Mouse (Mus musculus): ENCODE data around the gene Tpt1. TPM values are rescaled to one million over a fixed set of nuclear protein-coding genes. Genes with fewer than 3 reads are reported as not detected.
"Not testable (repeated sequence)": the region's sequence is repeated elsewhere in the genome, so short reads cannot be mapped to it uniquely, and the experiment has no call there.

Tpt1 gene
- polyA plus RNA-seq, 1 experiment from 2014 or later, result 1,141 TPM

- no peaks in the 10 kb centered on the region for H3K4me1 ChIP-seq (ENCODE audit: control insufficient read depth, insufficient read depth, low read length)
- peak; percentile 84 for ATAC-seq (replicated peaks; ENCODE audit: insufficient number of reproducible peaks, low FRiP score, low TSS enrichment, low read depth)
- H3K9me3 ChIP-seq (replicated peaks; ENCODE audit: control insufficient read depth, low read length), result no peaks in the 10 kb centered on the region
- DNase-seq (ENCODE audit: low spot score), result peak; percentile 93
- H3K9ac ChIP-seq (replicated peaks; ENCODE audit: low read length), result peak overlapping the region; percentile 73
- H3K4me2 ChIP-seq (ENCODE audit: low read depth, low read length), result peak overlapping the region; percentile 72
- H3K4me3 ChIP-seq (ENCODE audit: low read depth, low read length), result peak overlapping the region; percentile 39
- WGBS, result under 1% methylated on average over 10 of the region's 10 CpGs
- H3K36me3 ChIP-seq (replicated peaks; ENCODE audit: control insufficient read depth, insufficient read depth, low read depth, low read length), result no peaks in the 10 kb centered on the region
- peak overlapping the region; percentile 87 for H3K27ac ChIP-seq (replicated peaks; ENCODE audit: low read depth, low read length)
- no peaks in the 10 kb centered on the region for H3K27me3 ChIP-seq (ENCODE audit: control insufficient read depth, insufficient read depth, low read length)
Observed at GRCm38 (mm10) chr14:75834251-75834738, 10.6 kb upstream of the Tpt1 start.

DNA sequence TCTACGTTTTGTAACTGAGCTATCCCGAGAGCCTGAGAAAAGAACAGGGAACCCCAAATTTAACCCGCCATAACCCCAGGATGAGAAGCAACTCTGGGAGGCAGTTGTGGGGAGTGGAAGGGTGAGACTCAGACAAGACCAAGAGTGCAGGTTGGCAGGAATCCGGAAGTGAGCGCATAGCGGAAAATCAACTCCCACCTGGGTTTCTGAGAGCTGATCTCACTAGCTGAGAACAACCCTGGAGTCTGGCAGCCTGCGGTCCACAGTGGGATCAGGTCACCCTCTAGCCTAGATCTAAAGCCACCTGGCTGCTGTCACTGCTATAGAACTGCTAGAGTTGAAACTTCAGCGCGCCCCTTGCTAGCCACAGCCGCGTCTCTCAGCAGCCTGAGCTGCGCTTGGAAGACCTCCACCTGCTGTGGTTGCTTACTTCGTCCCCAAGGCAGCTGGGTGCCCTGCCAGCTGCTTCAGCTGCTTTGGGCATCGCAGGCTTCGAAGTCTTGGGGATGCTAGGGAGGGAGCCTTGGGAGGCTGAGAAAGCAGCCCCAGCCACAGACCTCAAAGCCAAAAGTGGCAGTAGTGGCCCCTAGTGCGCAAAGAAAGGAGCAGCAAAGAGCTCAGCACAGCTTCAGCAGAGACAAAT lies 10.0 kb upstream of the Tpt1 start:
- H3K4me3 ChIP-seq (ENCODE audit: low read depth, low read length), result peak overlapping the region; percentile 39
- H3K4me2 ChIP-seq (ENCODE audit: low read depth, low read length), result peak overlapping the region; percentile 72
- peak; percentile 79 for DNase-seq (ENCODE audit: low spot score)
- no peaks in the 10 kb centered on the region for H3K27me3 ChIP-seq (ENCODE audit: control insufficient read depth, insufficient read depth, low read length)
- H3K27ac ChIP-seq (replicated peaks; ENCODE audit: low read depth, low read length), result peak overlapping the region; percentile 87
- under 1% methylated on average over 16 of the region's 16 CpGs for WGBS
- no peaks in the 10 kb centered on the region for H3K4me1 ChIP-seq (ENCODE audit: control insufficient read depth, insufficient read depth, low read length)
- H3K36me3 ChIP-seq (replicated peaks; ENCODE audit: control insufficient read depth, insufficient read depth, low read depth, low read length), result no peaks in the 10 kb centered on the region
- peak overlapping the region; percentile 73 for H3K9ac ChIP-seq (replicated peaks; ENCODE audit: low read length)
- ATAC-seq (replicated peaks; ENCODE audit: insufficient number of reproducible peaks, low FRiP score, low TSS enrichment, low read depth), result peak; percentile 68; the same call in 1 of the 2 replicates
- H3K9me3 ChIP-seq (replicated peaks; ENCODE audit: control insufficient read depth, low read length), result no peaks in the 10 kb centered on the region

DNA sequence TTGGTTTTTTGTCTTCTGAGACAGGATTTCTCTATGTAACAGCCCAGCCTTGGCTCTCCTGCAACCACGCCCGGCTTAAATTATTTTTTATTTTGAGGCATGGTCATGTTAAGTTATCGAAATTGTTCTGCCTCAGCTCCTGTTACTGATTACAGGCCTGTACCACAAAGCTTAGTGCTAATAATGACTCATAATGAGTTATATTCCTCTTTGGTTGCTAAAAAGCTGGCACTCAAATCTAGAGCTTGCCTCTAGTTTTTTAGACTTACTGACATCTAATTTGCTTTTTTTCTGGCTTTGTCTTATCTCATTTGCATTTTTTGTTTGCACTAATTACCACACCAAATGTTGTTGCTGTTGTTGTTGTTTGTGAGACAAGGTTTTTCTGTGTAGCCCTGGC lies 8.3 kb upstream of the Tpt1 start:
- WGBS, result 96% methylated on average over 3 of the region's 3 CpGs
- H3K4me1 ChIP-seq (ENCODE audit: control insufficient read depth, insufficient read depth, low read length), result no peaks in the 10 kb centered on the region
- no peak overlapping the region for H3K4me2 ChIP-seq (ENCODE audit: low read depth, low read length)
- no peak overlapping the region for H3K4me3 ChIP-seq (ENCODE audit: low read depth, low read length)
- H3K36me3 ChIP-seq (replicated peaks; ENCODE audit: control insufficient read depth, insufficient read depth, low read depth, low read length), result no peaks in the 10 kb centered on the region
- H3K9ac ChIP-seq (replicated peaks; ENCODE audit: low read length), result no peak overlapping the region
- no peaks in the 10 kb centered on the region for H3K27me3 ChIP-seq (ENCODE audit: control insufficient read depth, insufficient read depth, low read length)
- ATAC-seq (replicated peaks; ENCODE audit: insufficient number of reproducible peaks, low FRiP score, low TSS enrichment, low read depth) (no peak), DNase-seq (ENCODE audit: low spot score) (no peak)
- H3K27ac ChIP-seq (replicated peaks; ENCODE audit: low read depth, low read length), result no peak overlapping the region
- H3K9me3 ChIP-seq (replicated peaks; ENCODE audit: control insufficient read depth, low read length), result no peaks in the 10 kb centered on the region

DNA sequence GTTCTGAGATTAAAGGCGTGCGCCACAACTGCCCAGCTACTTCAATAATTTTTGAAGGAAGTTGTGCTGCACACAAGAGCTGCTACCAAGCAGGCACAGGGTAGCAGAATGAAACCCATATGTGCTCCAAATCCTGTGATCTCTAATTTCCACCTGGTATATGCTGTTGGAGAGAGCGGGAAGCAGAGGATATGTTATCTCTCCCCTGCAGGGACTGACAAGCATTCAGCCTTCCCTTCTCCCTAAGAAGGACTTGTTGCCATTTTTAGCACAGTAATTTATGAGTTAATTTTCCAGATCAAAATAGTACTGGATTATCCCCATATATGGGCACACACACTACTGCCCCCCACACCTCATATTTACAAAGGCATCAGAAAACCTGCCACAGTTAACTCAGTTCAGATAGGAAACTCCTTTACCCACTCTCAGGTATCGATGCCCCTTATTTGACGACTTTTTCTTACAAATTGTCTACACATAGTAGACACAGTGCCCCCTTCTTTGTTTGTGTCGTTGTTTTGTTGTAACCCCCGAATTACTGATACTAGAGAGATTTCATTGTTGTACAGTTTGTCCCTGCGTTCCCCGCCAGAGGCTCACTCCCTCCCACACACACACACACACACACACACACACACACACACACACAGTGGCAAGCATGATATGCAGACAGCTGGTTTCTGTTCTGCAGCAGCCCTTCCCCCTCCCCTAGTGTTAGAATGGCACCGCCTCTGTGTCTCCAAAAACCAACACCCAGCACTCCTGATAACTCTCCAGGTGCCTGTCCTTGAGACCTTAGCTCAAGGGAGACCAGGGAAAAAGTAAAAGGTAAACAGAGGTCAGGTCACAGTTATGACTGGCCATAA lies 7.6 kb upstream of the Tpt1 start:
- no peak overlapping the region for H3K9ac ChIP-seq (replicated peaks; ENCODE audit: low read length)
- no peak overlapping the region for H3K4me2 ChIP-seq (ENCODE audit: low read depth, low read length)
- DNase-seq (ENCODE audit: low spot score) (peak; percentile 55), ATAC-seq (replicated peaks; ENCODE audit: insufficient number of reproducible peaks, low FRiP score, low TSS enrichment, low read depth) (no peak)
- WGBS, result 67% methylated on average over 10 of the region's 10 CpGs
- no peak overlapping the region for H3K27ac ChIP-seq (replicated peaks; ENCODE audit: low read depth, low read length)
- H3K4me1 ChIP-seq (ENCODE audit: control insufficient read depth, insufficient read depth, low read length), result no peaks in the 10 kb centered on the region
- no peaks in the 10 kb centered on the region for H3K9me3 ChIP-seq (replicated peaks; ENCODE audit: control insufficient read depth, low read length)
- no peaks in the 10 kb centered on the region for H3K27me3 ChIP-seq (ENCODE audit: control insufficient read depth, insufficient read depth, low read length)
- H3K36me3 ChIP-seq (replicated peaks; ENCODE audit: control insufficient read depth, insufficient read depth, low read depth, low read length), result no peaks in the 10 kb centered on the region
- H3K4me3 ChIP-seq (ENCODE audit: low read depth, low read length), result no peak overlapping the region

- DNase-seq (ENCODE audit: low spot score); H3K36me3 ChIP-seq (replicated peaks; ENCODE audit: control insufficient read depth, insufficient read depth, low read depth, low read length); H3K27ac ChIP-seq (replicated peaks; ENCODE audit: low read depth, low read length); H3K27me3 ChIP-seq (ENCODE audit: control insufficient read depth, insufficient read depth, low read length); H3K9ac ChIP-seq (replicated peaks; ENCODE audit: low read length); H3K4me2 ChIP-seq (ENCODE audit: low read depth, low read length); ATAC-seq (replicated peaks; ENCODE audit: insufficient number of reproducible peaks, low FRiP score, low TSS enrichment, low read depth); H3K4me1 ChIP-seq (ENCODE audit: control insufficient read depth, insufficient read depth, low read length); H3K4me3 ChIP-seq (ENCODE audit: low read depth, low read length); H3K9me3 ChIP-seq (replicated peaks; ENCODE audit: control insufficient read depth, low read length): not testable (repeated sequence)
- WGBS, result 63% methylated on average over 2 of the region's 2 CpGs
Observed at GRCm38 (mm10) chr14:75841758-75842157, 3.1 kb upstream of the Tpt1 start.

GRCm38 (mm10) chr14:75844111-75844695 lies 690 bp upstream of the Tpt1 start:
- no peaks in the 10 kb centered on the region; the same call in none of the 2 replicates for H3K4me1 ChIP-seq (ENCODE audit: control insufficient read depth, insufficient read depth, low read length)
- DNase-seq (ENCODE audit: low spot score), result no peak
- peak overlapping the region; percentile 94 for H3K27ac ChIP-seq (replicated peaks; ENCODE audit: low read depth, low read length)
- peak overlapping the region; percentile 87 for H3K4me3 ChIP-seq (ENCODE audit: low read depth, low read length)
- no peaks in the 10 kb centered on the region for H3K9me3 ChIP-seq (replicated peaks; ENCODE audit: control insufficient read depth, low read length)
- no peak for ATAC-seq (replicated peaks; ENCODE audit: insufficient number of reproducible peaks, low FRiP score, low TSS enrichment, low read depth)
- H3K4me2 ChIP-seq (ENCODE audit: low read depth, low read length), result peak overlapping the region; percentile 40
- peaks cover 16% of the 10 kb centered on the region for H3K36me3 ChIP-seq (replicated peaks; ENCODE audit: control insufficient read depth, insufficient read depth, low read depth, low read length)
- H3K9ac ChIP-seq (replicated peaks; ENCODE audit: low read length), result peak overlapping the region; percentile 94
- no peaks in the 10 kb centered on the region for H3K27me3 ChIP-seq (ENCODE audit: control insufficient read depth, insufficient read depth, low read length)
- 8% methylated on average over 14 of the region's 14 CpGs for WGBS

- Histone ChIP-seq H3K36me3 (replicated peaks; ENCODE audit: control insufficient read depth, insufficient read depth, low read depth, low read length) (peaks cover 20% of the 10 kb centered on the region), H3K4me2 (ENCODE audit: low read depth, low read length) (peak overlapping the region; percentile 40), H3K27me3 (ENCODE audit: control insufficient read depth, insufficient read depth, low read length) (no peaks in the 10 kb centered on the region), H3K9ac (replicated peaks; ENCODE audit: low read length) (peak overlapping the region; percentile 94), H3K4me3 (ENCODE audit: low read depth, low read length) (peak overlapping the region; percentile 87), H3K9me3 (replicated peaks; ENCODE audit: control insufficient read depth, low read length) (no peaks in the 10 kb centered on the region), H3K27ac (replicated peaks; ENCODE audit: low read depth, low read length) (peak overlapping the region; percentile 94), H3K4me1 (ENCODE audit: control insufficient read depth, insufficient read depth, low read length) (no peaks in the 10 kb centered on the region; the same call in none of the 2 replicates)
- ATAC-seq (replicated peaks; ENCODE audit: insufficient number of reproducible peaks, low FRiP score, low TSS enrichment, low read depth), result peak; percentile 74
- under 1% methylated on average over 28 of the region's 40 CpGs for WGBS
- DNase-seq (ENCODE audit: low spot score), result peak; percentile 90
Observed at GRCm38 (mm10) chr14:75845698-75846115, 814 bp downstream of the Tpt1 start.
